Mouse (Mus musculus): ENCODE results near the gene Tm4sf1.

- TF ChIP-seq CTCF (IDR thresholded peaks at IDR 0.05), result no peak
- TF ChIP-seq POLR2A (IDR thresholded peaks at IDR 0.05; ENCODE audit: insufficient read depth, low read depth, low read length), result no peak
- no peak for TF ChIP-seq EP300 (IDR thresholded peaks at IDR 0.05; ENCODE audit: insufficient read depth, low read depth, low read length)
Measured at GRCm38 (mm10) chr3:57344811-57345210, 43.0 kb upstream of the Tm4sf1 start.

All from heart, adult 2 months (tissue).